ENCODE assay signal across 12 mouse cellular contexts in genomic region chr1:172300247-172300646, GRCm38 (mm10). TPM values are rescaled to one million over a fixed set of nuclear protein-coding genes. Genes with fewer than 3 reads are reported as not detected.
A peak's percentile ranks its signal among the peaks of the same experiment; 100 is the strongest.
DNase-seq lines count a peak whose midpoint lies in the region; ATAC-seq and TF ChIP-seq lines count a peak whose summit lies in the region.
"Had no signal": no experiment of that assay in that cellular context is flagged by ENCODE, and none has a peak within 500 bp of the region (broad histone marks: within the 10 kb centered on the region; RNA-seq: fewer than 3 reads in every experiment).

No protein-coding gene starts in this region.

- H3K27ac ChIP-seq in hindbrain, embryonic 16.5 days (ENCODE audit: low read depth, low read length) = 0 out of 2 replicates have a peak overlapping the region, but pooled peaks have one; percentile 4
- H3K27ac ChIP-seq in thymus, adult 2 months (ENCODE audit: control insufficient read depth, insufficient read depth, low read length) = no peak overlapping the region

- no peak overlapping the region for H3K4me2 ChIP-seq in hindbrain, embryonic 16.5 days (ENCODE audit: low read length)

- no peak for TF ChIP-seq CTCF in thymus, adult 2 months (IDR thresholded peaks at IDR 0.05; ENCODE audit: borderline replicate concordance, control insufficient read depth, extremely low read depth, insufficient read depth, low read length, poor library complexity)

- H3K9ac ChIP-seq in hindbrain, embryonic 16.5 days (ENCODE audit: low read depth, low read length) = no peak overlapping the region

- 65% methylated on average over 5 of the region's 5 CpGs for WGBS in hindbrain, embryonic 16.5 days
- 82% methylated on average over 5 of the region's 5 CpGs for WGBS in thymus, adult 2 months

- H3K36me3 ChIP-seq in hindbrain, embryonic 16.5 days (ENCODE audit: control insufficient read depth, insufficient read depth, low read length) = no peaks in the 10 kb centered on the region
- no peaks in the 10 kb centered on the region for H3K36me3 ChIP-seq in thymus, adult 2 months (ENCODE audit: control insufficient read depth, insufficient read depth, low read length)

- no peaks in the 10 kb centered on the region for H3K9me3 ChIP-seq in hindbrain, embryonic 16.5 days (ENCODE audit: control insufficient read depth, low read length)

- no peaks in the 10 kb centered on the region for H3K27me3 ChIP-seq in hindbrain, embryonic 16.5 days (replicated peaks; ENCODE audit: control insufficient read depth, insufficient read depth, low read length)
- no peaks in the 10 kb centered on the region for H3K27me3 ChIP-seq in thymus, adult 2 months (ENCODE audit: control insufficient read depth, insufficient read depth, low read length)

- no peak for TF ChIP-seq POLR2A in thymus, adult 2 months (IDR thresholded peaks at IDR 0.05; ENCODE audit: control insufficient read depth, extremely low read depth, insufficient read depth, low read length, poor library complexity)

- ATAC-seq in hindbrain, embryonic 16.5 days = no peak

- no peak overlapping the region for H3K4me3 ChIP-seq in hindbrain, embryonic 16.5 days (ENCODE audit: low read length)
- no peak overlapping the region for H3K4me3 ChIP-seq in thymus, adult 2 months (ENCODE audit: control insufficient read depth, insufficient read depth, low read length)

- no peaks in the 10 kb centered on the region; the same call in 1 of the 2 replicates for H3K4me1 ChIP-seq in hindbrain, embryonic 16.5 days (ENCODE audit: control insufficient read depth, insufficient read depth, low read depth, low read length)
- H3K4me1 ChIP-seq in thymus, adult 2 months (replicated peaks; ENCODE audit: control insufficient read depth, insufficient read depth, low read length) = no peaks in the 10 kb centered on the region

- DNase-seq in kidney, postnatal 10 days = peak; percentile 35
- no peak for DNase-seq in kidney, adult 18-20 months
- DNase-seq in adrenal gland, adult 8-10 months = peak; percentile 67
- peak; percentile 52 to 71 for DNase-seq in gastrocnemius, adult 8-10 months (ENCODE audit: low spot score in 2 of 2)
- no peak for DNase-seq in thymus, adult 2 months
- no peak for DNase-seq in spleen, adult 12 weeks (ENCODE audit: low spot score)
- DNase-seq: left cerebral cortex, postnatal 4 days; thymus, postnatal 4 days had no signal

RNA-seq across cellular contexts. Expression of gene Atp1a2, which starts 2.4 kb away (rescaled TPM):
- total RNA-seq in adrenal gland, adult 8-10 months (2022) = 100 to 1,000 TPM in 1 of 4 experiments, 10 to 100 TPM in 3; 34.9 to 107 (median 92.5) TPM
- total RNA-seq in gastrocnemius, adult 8-10 months (2022) = 100 to 1,000 TPM; 819 to 944 (median 894) TPM
- 96.7 and 102 TPM in 2 replicates for polyA plus RNA-seq in hindbrain, embryonic 16.5 days (2015; fragmentation: Nextera tagmentation; extraction: Ambion mirVana)
- 24.4 and 28.5 TPM in 2 replicates for polyA plus RNA-seq in thymus, adult 2 months (2012; rRNA removed)
- total RNA-seq: megakaryocyte, adult 5-6 weeks; MEL had no signal

RNA-seq across cellular contexts. Expression of gene Kcnj9, which starts 28.9 kb away (rescaled TPM):
- under 1 TPM; 0.10 to 0.95 (median 0.48) TPM for total RNA-seq in adrenal gland, adult 8-10 months (2022)
- total RNA-seq in gastrocnemius, adult 8-10 months (2022) = not detected
- polyA plus RNA-seq in hindbrain, embryonic 16.5 days (2015; fragmentation: Nextera tagmentation; extraction: Ambion mirVana) = 4.9 and 5.6 TPM in 2 replicates
- polyA plus RNA-seq in thymus, adult 2 months (2012; rRNA removed) = 1.5 TPM in 2 replicates
- total RNA-seq: heart, postnatal 36 days; megakaryocyte, adult 5-6 weeks; MEL had no signal

RNA-seq across cellular contexts. Expression of gene Igsf8, which starts 38.8 kb away (rescaled TPM):
- 10 to 100 TPM; 32.7 to 37.0 (median 35.8) TPM for total RNA-seq in adrenal gland, adult 8-10 months (2022)
- total RNA-seq in gastrocnemius, adult 8-10 months (2022) = 10 to 100 TPM in 1 of 4 experiments, 1 to 10 TPM in 3; 7.3 to 10.5 (median 7.7) TPM
- 84.7 and 88.3 TPM in 2 replicates for polyA plus RNA-seq in hindbrain, embryonic 16.5 days (2015; fragmentation: Nextera tagmentation; extraction: Ambion mirVana)
- 159 and 162 TPM in 2 replicates for polyA plus RNA-seq in thymus, adult 2 months (2012; rRNA removed)

RNA-seq across cellular contexts. Expression of gene Kcnj10, which starts 40.8 kb away (rescaled TPM):
- 1 to 10 TPM; 1.0 to 2.6 (median 1.7) TPM for total RNA-seq in adrenal gland, adult 8-10 months (2022)
- under 1 TPM in 2 of 4 experiments, not detected in 2; 0.04 to 0.05 TPM for total RNA-seq in gastrocnemius, adult 8-10 months (2022)
- 3.5 and 3.9 TPM in 2 replicates for polyA plus RNA-seq in hindbrain, embryonic 16.5 days (2015; fragmentation: Nextera tagmentation; extraction: Ambion mirVana)
- polyA plus RNA-seq in thymus, adult 2 months (2012; rRNA removed) = 3.2 and 3.9 TPM in 2 replicates

RNA-seq across cellular contexts. Expression of gene Atp1a4, which starts 42.0 kb away (rescaled TPM):
- total RNA-seq in adrenal gland, adult 8-10 months (2022) = 1 to 10 TPM in 2 of 4 experiments, under 1 TPM in 2; 0.12 to 1.1 (median 0.76) TPM
- under 1 TPM; 0.11 to 0.44 (median 0.27) TPM for total RNA-seq in gastrocnemius, adult 8-10 months (2022)
- 0.06 TPM in 1 of 2 replicates, not detected in the other for polyA plus RNA-seq in hindbrain, embryonic 16.5 days (2015; fragmentation: Nextera tagmentation; extraction: Ambion mirVana)
- polyA plus RNA-seq in thymus, adult 2 months (2012; rRNA removed) = 0.07 TPM in 1 of 2 replicates, not detected in the other
- total RNA-seq: heart, postnatal 36 days; megakaryocyte, adult 5-6 weeks; MEL had no signal

Comparison
In these comparisons a context has a peak if more than half of its experiments do, and no peak if none do; other contexts are left out.
1. DNase-seq: peak in kidney, postnatal 10 days (single experiment), adrenal gland, adult 8-10 months (single experiment) and gastrocnemius, adult 8-10 months (2 of 2); none in kidney, adult 18-20 months (single experiment), thymus, adult 2 months (single experiment) and spleen, adult 12 weeks (single experiment).
2. RNA of gene Atp1a2, which starts 2.4 kb away (total RNA-seq): 819 to 944 TPM in gastrocnemius, adult 8-10 months; 34.9 to 107 TPM in adrenal gland, adult 8-10 months; every median in the first group is over 4 times any median in the second.